Mouse (Mus musculus): Measurements from ENCODE around the gene Zswim7.

The Zswim7 gene

DNA sequence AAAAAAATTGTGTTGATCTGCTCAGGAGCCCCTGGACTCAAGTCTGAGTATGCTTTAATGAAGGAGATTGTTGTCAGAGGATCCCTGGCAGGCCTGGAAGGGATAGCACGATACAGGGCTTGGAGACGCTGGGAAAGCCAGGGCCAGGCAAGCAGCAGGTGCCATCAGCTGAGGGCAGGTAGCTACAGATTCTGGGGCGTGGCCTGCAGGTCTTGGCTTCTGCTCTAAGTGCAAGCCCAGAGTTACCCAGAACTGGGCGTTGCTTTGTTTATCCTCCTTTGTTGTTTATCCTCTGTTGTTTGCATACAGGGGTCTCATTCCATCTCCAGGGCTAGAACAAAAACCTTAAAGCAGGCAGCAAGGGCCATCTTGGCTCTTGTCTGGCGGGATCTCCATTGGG is 27.8 kb downstream of the Zswim7 start:
- DNase-seq (ENCODE audit: low read depth, low spot score): no peak

DNA sequence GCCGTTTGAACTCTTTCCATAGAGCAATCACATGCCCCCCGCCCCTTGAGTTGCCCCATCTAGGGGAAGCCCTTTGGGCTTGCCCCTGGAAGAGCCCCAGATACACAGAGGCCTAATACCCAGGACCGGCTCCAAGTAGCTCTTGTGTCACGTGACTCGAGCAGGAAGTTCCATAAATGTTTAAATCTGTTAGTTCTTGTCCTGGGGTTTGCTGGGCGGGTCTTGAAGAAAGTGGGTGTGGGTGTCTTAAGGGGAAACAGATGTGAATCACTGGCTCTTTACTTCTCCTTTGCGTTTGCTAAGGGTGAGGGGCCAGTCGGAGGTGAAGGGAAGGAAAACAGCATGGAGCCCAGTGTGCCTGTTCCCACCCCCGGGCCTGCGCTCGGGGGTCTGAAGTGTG is 30.1 kb downstream of the Zswim7 start:
- DNase-seq (ENCODE audit: low read depth, low spot score): peak; percentile 81

- peak; percentile 62 for DNase-seq (ENCODE audit: low read depth, low spot score)
These were observed 31.7 kb downstream of the Zswim7 start for GRCm38 (mm10) chr11:62249266-62250037.

DNA sequence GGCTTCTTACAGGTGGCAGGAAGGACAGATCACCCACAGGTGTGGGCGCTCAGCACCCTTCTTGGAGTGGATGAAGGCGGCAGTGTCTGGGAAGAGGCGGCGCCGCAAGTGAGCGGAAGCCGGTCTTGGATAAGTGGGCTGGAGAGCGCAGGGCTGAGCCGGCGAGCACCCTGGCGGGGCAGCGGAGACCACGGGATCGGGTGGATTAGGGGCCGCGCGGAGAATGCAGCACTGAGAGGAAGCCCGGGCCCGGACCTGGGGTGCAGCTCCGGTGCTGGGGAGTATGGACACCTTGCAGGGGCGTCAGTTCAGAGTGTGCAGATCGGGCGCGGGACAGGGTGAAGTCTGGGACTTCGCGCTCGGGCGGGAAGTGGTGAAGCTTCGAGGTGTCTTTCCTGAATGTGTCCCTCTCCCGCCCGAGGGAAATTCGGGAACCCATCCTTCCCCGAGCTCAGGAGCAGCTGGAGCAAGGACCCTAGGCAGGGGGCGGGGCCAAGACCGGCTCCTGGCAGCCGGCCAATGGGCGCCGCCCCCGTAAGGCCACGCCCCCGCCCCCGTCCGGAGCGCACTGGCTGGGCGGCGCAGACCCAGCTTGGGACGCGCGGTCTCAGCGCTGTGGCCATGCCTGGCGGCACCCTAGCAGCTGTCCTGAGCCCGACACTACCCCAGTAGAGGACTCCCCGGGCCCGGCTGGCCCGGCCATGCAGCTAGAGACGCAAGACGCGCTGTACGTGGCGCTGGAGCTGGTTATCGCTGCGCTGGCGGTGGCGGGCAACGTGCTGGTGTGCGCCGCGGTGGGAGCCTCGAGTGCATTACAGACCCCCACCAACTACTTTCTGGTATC is 32.6 kb downstream of the Zswim7 start, which contains the start of gene Adora2b:
TSS of gene Adora2b (plus strand) at position 584 of the 844 bp plus-strand sequence.
- peak; percentile 18 for DNase-seq (ENCODE audit: low read depth, low spot score)

- no peak for DNase-seq (ENCODE audit: low read depth, low spot score)
These were observed 33.3 kb downstream of the Zswim7 start for GRCm38 (mm10) chr11:62247759-62248400.

GRCm38 (mm10) chr11:62244471-62244870 is 36.7 kb downstream of the Zswim7 start:
- DNase-seq (ENCODE audit: low read depth, low spot score): peak; percentile 72

DNA sequence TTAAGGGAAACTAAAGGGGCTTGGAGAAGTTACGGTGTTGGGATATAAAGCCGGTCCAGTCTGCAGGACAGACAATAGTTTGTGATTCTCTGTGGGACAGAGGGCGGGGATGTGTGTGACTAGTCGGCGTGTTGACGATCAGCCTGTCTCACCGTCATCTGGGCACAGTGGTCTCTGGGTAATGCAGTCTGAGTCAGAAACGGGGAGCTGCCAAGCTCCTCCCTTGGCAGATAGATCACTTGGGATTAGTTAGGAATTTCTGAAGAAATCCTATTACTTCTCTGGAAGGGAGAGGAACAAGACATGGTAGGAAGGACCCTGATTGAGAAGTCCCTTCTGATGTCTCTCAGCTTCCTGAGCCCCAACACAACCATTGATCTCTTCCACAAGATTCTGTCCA is 37.3 kb downstream of the Zswim7 start:
- peak; percentile 80 for DNase-seq (ENCODE audit: low read depth, low spot score)

- DNase-seq (ENCODE audit: low read depth, low spot score): no peak
These were observed 40.4 kb downstream of the Zswim7 start for GRCm38 (mm10) chr11:62240631-62241261.

DNA sequence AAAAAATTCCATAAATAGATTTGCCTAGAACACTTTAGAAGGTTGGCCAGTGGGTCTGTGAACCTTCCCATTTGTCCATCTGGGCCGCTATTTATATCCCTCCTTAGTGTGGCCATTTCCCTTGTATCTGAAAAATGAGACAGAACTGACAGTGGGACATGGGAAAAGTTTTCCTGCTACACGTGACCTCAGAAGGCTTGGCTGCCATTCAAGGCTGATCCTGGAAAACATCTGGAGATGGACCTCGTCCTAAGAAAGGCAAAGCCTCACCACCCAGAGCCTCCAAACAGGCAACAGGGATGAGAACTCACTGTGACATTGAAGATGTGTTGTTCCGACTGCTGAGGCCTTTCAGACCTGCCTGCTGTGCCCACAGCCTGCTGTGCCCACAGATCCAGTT is 56.4 kb downstream of the Zswim7 start:
- DNase-seq (ENCODE audit: low read depth, low spot score): peak; percentile 59

- DNase-seq (ENCODE audit: low read depth, low spot score): peak; percentile 88
These were observed 57.2 kb downstream of the Zswim7 start for GRCm38 (mm10) chr11:62223962-62224361.

DNA sequence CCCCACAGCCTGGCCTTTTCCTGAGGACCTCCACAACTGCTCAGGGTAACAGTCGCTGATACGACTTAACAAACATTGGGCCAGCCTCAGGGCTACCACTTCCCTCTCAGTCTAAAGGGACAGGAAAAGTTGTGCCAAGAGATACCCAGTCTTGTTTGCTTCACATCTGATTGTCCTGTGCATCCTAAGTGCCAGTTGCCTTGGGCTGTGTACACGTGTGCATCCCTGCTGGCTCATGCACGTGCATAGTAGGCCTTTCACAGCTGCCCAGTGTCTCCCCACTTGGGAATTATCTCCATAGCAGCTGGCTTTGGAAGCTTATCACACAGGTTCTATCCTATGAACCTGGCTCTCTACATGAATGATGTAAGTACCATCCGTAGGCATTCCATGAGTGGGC is 57.8 kb downstream of the Zswim7 start:
- DNase-seq (ENCODE audit: low read depth, low spot score): no peak

GRCm38 (mm10) chr11:62220756-62221510 is 60.2 kb downstream of the Zswim7 start:
- peak; percentile 93 for DNase-seq (ENCODE audit: low read depth, low spot score)

GRCm38 (mm10) chr11:62217751-62218150 is 63.4 kb downstream of the Zswim7 start:
- DNase-seq (ENCODE audit: low read depth, low spot score): peak; percentile 61

All from 3T3-L1 (cell line).